Mouse (Mus musculus) macrophage (primary cell): ENCODE measurements around the gene Tfr2. TPM values are rescaled to one million over a fixed set of nuclear protein-coding genes. Genes with fewer than 3 reads are reported as not detected.

Source experiments
- H3K27ac ChIP-seq: fragments of 350-480 bp; formaldehyde crosslinking; 2 replicates; pipeline ENCODE4 v1.9.0; 2021
- H3K36me3 ChIP-seq: fragments of 350-480 bp; formaldehyde crosslinking; 2 replicates; pipeline ENCODE4 v1.9.0; 2021; ENCODE audit errors: inconsistent target
- H3K4me3 ChIP-seq: fragments of 350-480 bp; formaldehyde crosslinking; 2 replicates; pipeline ENCODE4 v1.9.0; 2021; ENCODE audit errors: inconsistent target
- H3K79me2 ChIP-seq: fragments of 350-480 bp; formaldehyde crosslinking; 2 replicates; pipeline ENCODE4 v1.9.0; 2021; ENCODE audit errors: inconsistent target
- WGBS: methylation state at CpG from one replicate; pipeline ENCODE4 v1.1.7; 2026; ENCODE audit warnings: inconsistent platforms; ENCODE audit not compliant: missing documents; 5-methylcytosine and 5-hydroxymethylcytosine counted together
- polyA plus RNA-seq: library from polyadenylated mRNA; stranded (reverse); fragments of 250-400 nt; gene quantifications from 3 replicates; pipeline ENCODE4 v1.2.4, GENCODE M21; 2018; ENCODE audit warnings: inconsistent platforms

The Tfr2 gene
- polyA plus RNA-seq, 1 experiment from 2014 or later = 0.17 TPM

- Histone ChIP-seq H3K4me3 (peak overlapping the region; percentile 97), H3K79me2 (peaks cover 55% of the 10 kb centered on the region), H3K36me3 (peaks cover 37% of the 10 kb centered on the region), H3K27ac (peak overlapping the region; percentile 94)
- WGBS = 1% methylated on average over 47 of the region's 51 CpGs
Measured at GRCm38 (mm10) chr5:137531414-137532130, 38.1 kb upstream of the Tfr2 start.

- peak overlapping the region; percentile 94 for H3K27ac ChIP-seq
- peaks cover 31% of the 10 kb centered on the region for H3K36me3 ChIP-seq
- H3K79me2 ChIP-seq = peaks cover 55% of the 10 kb centered on the region
- 3% methylated on average over 18 of the region's 19 CpGs for WGBS
- H3K4me3 ChIP-seq = peak overlapping the region; percentile 97
Measured at GRCm38 (mm10) chr5:137532131-137532807, 37.4 kb upstream of the Tfr2 start.

GRCm38 (mm10) chr5:137532808-137533116 lies 36.9 kb upstream of the Tfr2 start:
- Histone ChIP-seq H3K4me3 (peak overlapping the region; percentile 97), H3K27ac (peak overlapping the region; percentile 94), H3K36me3 (peaks cover 26% of the 10 kb centered on the region), H3K79me2 (peaks cover 52% of the 10 kb centered on the region)
- 0% methylated on average over 10 of the region's 12 CpGs for WGBS

GRCm38 (mm10) chr5:137533117-137533827 lies 36.4 kb upstream of the Tfr2 start, which contains the start of the genes Epo and Gnb2:
TSS of gene Epo (minus strand) at chr5:137533242.
TSS of gene Gnb2 (minus strand) at chr5:137533510.
- peaks cover 47% of the 10 kb centered on the region for H3K79me2 ChIP-seq
- peak within 1 kb of the TSS; percentile 94 for H3K27ac ChIP-seq
- WGBS = under 1% methylated on average over 40 of the region's 40 CpGs
- H3K4me3 ChIP-seq = peak within 1 kb of the TSS; percentile 97
- H3K36me3 ChIP-seq = peaks cover 21% of the 10 kb centered on the region

- WGBS = 79% methylated on average over 3 of the region's 3 CpGs
- no peak overlapping the region for H3K4me3 ChIP-seq
- peaks cover 6% of the 10 kb centered on the region; the same call in 1 of the 2 replicates for H3K36me3 ChIP-seq
- peaks cover 32% of the 10 kb centered on the region for H3K79me2 ChIP-seq
- peak overlapping the region; percentile 52 for H3K27ac ChIP-seq
Measured at GRCm38 (mm10) chr5:137534762-137535161, 34.9 kb upstream of the Tfr2 start.

- Histone ChIP-seq H3K27ac (peak overlapping the region; percentile 52), H3K36me3 (peaks cover under 1% of the 10 kb centered on the region; the same call in 1 of the 2 replicates), H3K4me3 (no peak overlapping the region), H3K79me2 (peaks cover 27% of the 10 kb centered on the region)
- 26% methylated on average over 9 of the region's 9 CpGs for WGBS
Measured at GRCm38 (mm10) chr5:137535318-137535717, 34.3 kb upstream of the Tfr2 start.

- no peak overlapping the region for H3K27ac ChIP-seq
- H3K36me3 ChIP-seq = no peaks in the 10 kb centered on the region
- H3K4me3 ChIP-seq = no peak overlapping the region
- H3K79me2 ChIP-seq = peaks cover 5% of the 10 kb centered on the region
- 87% methylated on average over 4 of the region's 4 CpGs for WGBS
Measured at GRCm38 (mm10) chr5:137537461-137537860, 32.2 kb upstream of the Tfr2 start.

- WGBS = 85% methylated on average over 7 of the region's 7 CpGs
- H3K4me3 ChIP-seq = no peak overlapping the region
Measured at GRCm38 (mm10) chr5:137539291-137539801, 30.3 kb upstream of the Tfr2 start.

GRCm38 (mm10) chr5:137540991-137541390 lies 28.6 kb upstream of the Tfr2 start:
- Histone ChIP-seq H3K36me3 (no peaks in the 10 kb centered on the region), H3K79me2 (no peaks in the 10 kb centered on the region), H3K27ac (no peak overlapping the region), H3K4me3 (no peak overlapping the region)
- 94% methylated on average over 6 of the region's 6 CpGs for WGBS

More at GRCm38 (mm10) chr5:137539291-137539801, 30.3 kb upstream of the Tfr2 start:
- Histone ChIP-seq H3K79me2 (no peaks in the 10 kb centered on the region), H3K27ac (no peak overlapping the region), H3K36me3 (no peaks in the 10 kb centered on the region)

- H3K27ac ChIP-seq = no peak overlapping the region
- H3K4me3 ChIP-seq = no peak overlapping the region
- no peaks in the 10 kb centered on the region for H3K36me3 ChIP-seq
- WGBS = 63% methylated on average over 5 of the region's 5 CpGs
- H3K79me2 ChIP-seq = no peaks in the 10 kb centered on the region
Measured at GRCm38 (mm10) chr5:137541768-137542540, 27.7 kb upstream of the Tfr2 start.

- H3K36me3 ChIP-seq = no peaks in the 10 kb centered on the region
- WGBS = 87% methylated on average over 6 of the region's 6 CpGs
Measured at GRCm38 (mm10) chr5:137544926-137545325, 24.7 kb upstream of the Tfr2 start.

GRCm38 (mm10) chr5:137545596-137545995 lies 24.0 kb upstream of the Tfr2 start:
- Histone ChIP-seq H3K36me3 (no peaks in the 10 kb centered on the region), H3K79me2 (no peaks in the 10 kb centered on the region), H3K27ac (no peak overlapping the region), H3K4me3 (no peak overlapping the region)
- 95% methylated on average over 4 of the region's 4 CpGs for WGBS

More at GRCm38 (mm10) chr5:137544926-137545325, 24.7 kb upstream of the Tfr2 start:
- Histone ChIP-seq H3K4me3 (no peak overlapping the region), H3K79me2 (no peaks in the 10 kb centered on the region), H3K27ac (no peak overlapping the region)

- no peaks in the 10 kb centered on the region for H3K79me2 ChIP-seq
- no peaks in the 10 kb centered on the region for H3K36me3 ChIP-seq
- no peak overlapping the region for H3K27ac ChIP-seq
- no peak overlapping the region for H3K4me3 ChIP-seq
- 96% methylated on average over 2 of the region's 2 CpGs for WGBS
Measured at GRCm38 (mm10) chr5:137549840-137550239, 19.8 kb upstream of the Tfr2 start.

GRCm38 (mm10) chr5:137551119-137551518 lies 18.5 kb upstream of the Tfr2 start:
- Histone ChIP-seq H3K27ac (no peak overlapping the region), H3K36me3 (no peaks in the 10 kb centered on the region), H3K79me2 (no peaks in the 10 kb centered on the region), H3K4me3 (no peak overlapping the region)
- 83% methylated on average over 5 of the region's 5 CpGs for WGBS
